Mouse (Mus musculus): ENCODE measurements around the gene Pias4. TPM values are rescaled to one million over a fixed set of nuclear protein-coding genes. Genes with fewer than 3 reads are reported as not detected.

The Pias4 gene
- polyA plus RNA-seq, 1 experiment: 13.4 TPM

DNA sequence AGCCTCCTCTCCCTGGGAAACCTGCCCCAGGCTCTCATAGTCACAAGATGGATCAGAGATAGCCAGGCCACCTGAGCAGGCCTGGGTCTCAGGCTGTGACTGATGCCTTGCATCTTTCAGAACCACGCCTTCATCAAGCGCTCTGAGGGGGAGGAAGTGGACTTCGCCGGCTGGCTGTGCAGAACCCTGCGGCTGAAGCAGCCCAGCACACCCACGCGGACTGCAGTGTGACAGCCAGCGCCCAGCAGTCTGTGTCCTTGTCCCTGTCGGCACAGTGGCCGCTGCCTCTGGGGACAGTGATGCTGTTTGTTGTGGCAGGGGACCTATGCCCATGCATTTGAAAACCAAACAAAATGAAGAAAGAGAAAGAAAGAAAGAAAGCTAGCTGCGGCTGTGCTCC lies 44.2 kb downstream of the Pias4 start:
- H3K27me3 ChIP-seq (ENCODE audit: control insufficient read depth): peaks cover 5% of the 10 kb centered on the region
- H3K9me3 ChIP-seq (ENCODE audit: control insufficient read depth, low read length): no peaks in the 10 kb centered on the region
- H3K4me1 ChIP-seq (ENCODE audit: control insufficient read depth): peaks cover 50% of the 10 kb centered on the region
- TF ChIP-seq TAL1 (IDR thresholded peaks at IDR 0.05; ENCODE audit: low read length): no peak
- H3K36me3 ChIP-seq (ENCODE audit: control insufficient read depth): peaks cover 69% of the 10 kb centered on the region
- no peak overlapping the region for H3K4me3 ChIP-seq (replicated peaks)

- Histone ChIP-seq H3K4me1 (ENCODE audit: control insufficient read depth) (peaks cover 44% of the 10 kb centered on the region), H3K36me3 (ENCODE audit: control insufficient read depth) (peaks cover 73% of the 10 kb centered on the region), H3K4me3 (replicated peaks) (no peak overlapping the region), H3K27me3 (ENCODE audit: control insufficient read depth) (peaks cover 3% of the 10 kb centered on the region; the same call in 1 of the 2 replicates), H3K9me3 (ENCODE audit: control insufficient read depth, low read length) (no peaks in the 10 kb centered on the region)
- TF ChIP-seq TAL1 (IDR thresholded peaks at IDR 0.05; ENCODE audit: low read length) (no peak), GATA1 (IDR thresholded peaks at IDR 0.05; ENCODE audit: low read length) (no peak)
Observed at GRCm38 (mm10) chr10:81122889-81123288, 44.8 kb downstream of the Pias4 start.

- Histone ChIP-seq H3K4me1 (ENCODE audit: control insufficient read depth) (peaks cover 34% of the 10 kb centered on the region), H3K36me3 (ENCODE audit: control insufficient read depth) (peaks cover 93% of the 10 kb centered on the region), H3K9me3 (ENCODE audit: control insufficient read depth, low read length) (no peaks in the 10 kb centered on the region), H3K27me3 (ENCODE audit: control insufficient read depth) (no peaks in the 10 kb centered on the region), H3K4me3 (replicated peaks) (no peak overlapping the region)
- TF ChIP-seq TAL1 (IDR thresholded peaks at IDR 0.05; ENCODE audit: low read length) (no peak), GATA1 (IDR thresholded peaks at IDR 0.05; ENCODE audit: low read length) (no peak)
Observed at GRCm38 (mm10) chr10:81120650-81121049, 47.1 kb downstream of the Pias4 start.

DNA sequence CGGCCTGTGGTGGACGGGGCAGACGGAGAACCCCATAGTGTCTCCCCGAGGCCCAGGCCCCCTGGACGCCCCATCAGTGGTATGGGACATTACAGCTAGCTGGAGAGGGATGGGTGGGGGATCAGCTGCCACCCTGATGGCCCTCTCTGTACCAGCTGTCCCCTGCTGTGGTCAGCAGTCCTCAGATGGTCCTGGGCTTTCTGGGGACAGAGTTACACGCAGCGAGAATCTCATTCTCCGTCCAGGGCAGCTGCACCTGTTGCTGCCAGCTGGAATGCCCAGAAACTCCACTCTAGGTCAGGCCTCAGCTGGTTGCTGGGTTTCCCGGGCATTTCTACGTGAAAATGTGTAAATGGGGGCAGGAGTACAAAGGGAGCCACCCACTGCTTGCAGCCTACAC lies 48.1 kb downstream of the Pias4 start:
- no peaks in the 10 kb centered on the region for H3K9me3 ChIP-seq (ENCODE audit: control insufficient read depth, low read length)
- no peaks in the 10 kb centered on the region for H3K27me3 ChIP-seq (ENCODE audit: control insufficient read depth)
- H3K4me3 ChIP-seq (replicated peaks): no peak overlapping the region
- peaks cover 33% of the 10 kb centered on the region for H3K4me1 ChIP-seq (ENCODE audit: control insufficient read depth)
- no peak for TF ChIP-seq GATA1 (IDR thresholded peaks at IDR 0.05; ENCODE audit: low read length)
- TF ChIP-seq TAL1 (IDR thresholded peaks at IDR 0.05; ENCODE audit: low read length): no peak
- H3K36me3 ChIP-seq (ENCODE audit: control insufficient read depth): peaks cover 96% of the 10 kb centered on the region

DNA sequence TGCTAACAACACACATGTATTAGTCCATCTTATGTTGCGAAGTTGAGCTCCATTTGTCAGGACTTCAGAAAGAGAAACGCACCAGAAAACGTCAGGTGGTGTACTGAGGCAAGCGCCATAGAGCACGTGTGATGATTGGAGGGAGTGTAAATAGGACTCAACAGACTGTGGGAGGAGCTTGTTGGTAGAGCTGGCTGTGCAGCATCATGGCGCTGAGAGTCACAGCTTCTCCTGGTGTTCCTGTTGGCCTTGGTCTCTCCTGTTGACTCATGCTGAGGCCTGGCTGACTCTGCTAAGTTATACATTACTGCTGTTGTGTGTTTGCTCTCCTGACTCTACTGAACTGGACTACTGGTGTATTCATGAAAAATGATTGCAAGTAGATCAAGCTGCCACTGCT lies 54.8 kb downstream of the Pias4 start:
- no peaks in the 10 kb centered on the region for H3K27me3 ChIP-seq (ENCODE audit: control insufficient read depth)
- no peak overlapping the region for H3K4me3 ChIP-seq (replicated peaks)
- H3K9me3 ChIP-seq (ENCODE audit: control insufficient read depth, low read length): no peaks in the 10 kb centered on the region
- peaks cover 34% of the 10 kb centered on the region for H3K4me1 ChIP-seq (ENCODE audit: control insufficient read depth)
- no peak for TF ChIP-seq TAL1 (IDR thresholded peaks at IDR 0.05; ENCODE audit: low read length)
- TF ChIP-seq GATA1 (IDR thresholded peaks at IDR 0.05; ENCODE audit: low read length): no peak
- H3K36me3 ChIP-seq (ENCODE audit: control insufficient read depth): peaks cover 96% of the 10 kb centered on the region

GRCm38 (mm10) chr10:81106113-81106721 lies 61.5 kb downstream of the Pias4 start:
- Histone ChIP-seq H3K9me3 (ENCODE audit: control insufficient read depth, low read length) (no peaks in the 10 kb centered on the region), H3K36me3 (ENCODE audit: control insufficient read depth) (peaks cover 43% of the 10 kb centered on the region), H3K4me1 (ENCODE audit: control insufficient read depth) (peaks cover 91% of the 10 kb centered on the region), H3K27me3 (ENCODE audit: control insufficient read depth) (no peaks in the 10 kb centered on the region), H3K4me3 (replicated peaks) (peak overlapping the region; percentile 82)
- TF ChIP-seq TAL1 (IDR thresholded peaks at IDR 0.05; ENCODE audit: low read length): peak; percentile 61
- no peak for TF ChIP-seq GATA1 (IDR thresholded peaks at IDR 0.05; ENCODE audit: low read length)

GRCm38 (mm10) chr10:81105565-81106112 lies 62.1 kb downstream of the Pias4 start, which contains the start of gene Map2k2:
TSS of gene Map2k2 (plus strand) at chr10:81105915.
- TF ChIP-seq GATA1 (IDR thresholded peaks at IDR 0.05; ENCODE audit: low read length): no peak
- TF ChIP-seq TAL1 (IDR thresholded peaks at IDR 0.05; ENCODE audit: low read length): no peak
- Histone ChIP-seq H3K4me3 (replicated peaks) (peak within 1 kb of the TSS; percentile 82), H3K9me3 (ENCODE audit: control insufficient read depth, low read length) (no peaks in the 10 kb centered on the region), H3K36me3 (ENCODE audit: control insufficient read depth) (peaks cover 38% of the 10 kb centered on the region), H3K4me1 (ENCODE audit: control insufficient read depth) (peaks cover 91% of the 10 kb centered on the region), H3K27me3 (ENCODE audit: control insufficient read depth) (no peaks in the 10 kb centered on the region)

Other genes with a start within 250 kb of the Pias4 start
- gene Lmnb2, start 249.7 kb downstream of the Pias4 start, polyA plus RNA-seq (2012): 1.1 and 1.3 TPM in 2 replicates
- 0.15 and 0.16 TPM in 2 replicates for gene Gadd45b, start 237.8 kb downstream of the Pias4 start, polyA plus RNA-seq (2012)
- not detected in 2 replicates for gene Gng7, start 153.0 kb downstream of the Pias4 start, polyA plus RNA-seq (2012)
- gene Diras1, start 142.3 kb downstream of the Pias4 start, polyA plus RNA-seq (2012): 0.01 TPM in 1 of 2 replicates, not detected in the other
- gene Slc39a3, start 130.5 kb downstream of the Pias4 start, polyA plus RNA-seq (2012): 1.5 and 1.7 TPM in 2 replicates
- gene Sgta, start 107.7 kb downstream of the Pias4 start, polyA plus RNA-seq (2012): 18.3 and 18.8 TPM in 2 replicates
- 5.2 and 5.3 TPM in 2 replicates for gene Thop1, start 97.9 kb downstream of the Pias4 start, polyA plus RNA-seq (2012)
- gene Creb3l3, start 69.0 kb downstream of the Pias4 start, polyA plus RNA-seq (2012): 0.05 and 0.07 TPM in 2 replicates
- gene Map2k2, start 62.0 kb downstream of the Pias4 start, polyA plus RNA-seq (2012): 89.1 and 93.4 TPM in 2 replicates
- gene Zbtb7a, start 32.7 kb downstream of the Pias4 start, polyA plus RNA-seq (2012): 42.0 and 45.8 TPM in 2 replicates
- gene Eef2, start 8.7 kb upstream of the Pias4 start, polyA plus RNA-seq (2012): 124 and 177 TPM in 2 replicates
- 8.1 and 8.3 TPM in 2 replicates for gene Dapk3, start 15.1 kb upstream of the Pias4 start, polyA plus RNA-seq (2012)
- not detected in 2 replicates for gene 4930442H23Rik, start 15.9 kb upstream of the Pias4 start, polyA plus RNA-seq (2012)
- not detected in 2 replicates for gene Nmrk2, start 34.1 kb upstream of the Pias4 start, polyA plus RNA-seq (2012)
- gene Atcay, start 62.9 kb upstream of the Pias4 start, polyA plus RNA-seq (2012): not detected in 2 replicates
- not detected in 2 replicates for gene Zfr2, start 65.2 kb upstream of the Pias4 start, polyA plus RNA-seq (2012)
- 0.07 and 0.15 TPM in 2 replicates for gene Matk, start 85.0 kb upstream of the Pias4 start, polyA plus RNA-seq (2012)
- 43.8 and 44.0 TPM in 2 replicates for gene Mrpl54, start 99.0 kb upstream of the Pias4 start, polyA plus RNA-seq (2012)
- gene Apba3, start 99.0 kb upstream of the Pias4 start, polyA plus RNA-seq (2012): 4.6 and 5.7 TPM in 2 replicates
- 0.01 and 0.02 TPM in 2 replicates for gene Tjp3, start 123.7 kb upstream of the Pias4 start, polyA plus RNA-seq (2012)
- gene Pip5k1c, start 125.0 kb upstream of the Pias4 start, polyA plus RNA-seq (2012): 4.0 and 4.5 TPM in 2 replicates
- 13.2 and 13.3 TPM in 2 replicates for gene Cactin, start 153.2 kb upstream of the Pias4 start, polyA plus RNA-seq (2012)
- gene Tbxa2r, start 160.8 kb upstream of the Pias4 start, polyA plus RNA-seq (2012): 0.04 TPM in 1 of 2 replicates, not detected in the other
- 0.01 TPM in 1 of 2 replicates, not detected in the other for gene Gipc3, start 175.3 kb upstream of the Pias4 start, polyA plus RNA-seq (2012)
- gene Hmg20b, start 182.6 kb upstream of the Pias4 start, polyA plus RNA-seq (2012): 52.7 and 55.8 TPM in 2 replicates
- 6.7 and 7.2 TPM in 2 replicates for gene Mfsd12, start 189.6 kb upstream of the Pias4 start, polyA plus RNA-seq (2012)
- 3.2 and 5.6 TPM in 2 replicates for gene 4930404N11Rik, start 197.9 kb upstream of the Pias4 start, polyA plus RNA-seq (2012)
- 62.5 and 67.4 TPM in 2 replicates for gene Fzr1, start 210.6 kb upstream of the Pias4 start, polyA plus RNA-seq (2012)
- gene Dohh, start 216.5 kb upstream of the Pias4 start, polyA plus RNA-seq (2012): 29.2 and 34.1 TPM in 2 replicates
- gene Gm48551, start 216.5 kb upstream of the Pias4 start, polyA plus RNA-seq (2012): 0.08 and 0.20 TPM in 2 replicates
- 0.26 and 0.80 TPM in 2 replicates for gene Gm48552, start 221.1 kb upstream of the Pias4 start, polyA plus RNA-seq (2012)
- gene Smim24, start 225.1 kb upstream of the Pias4 start, polyA plus RNA-seq (2012): 0.09 TPM in 1 of 2 replicates, not detected in the other